Mouse (Mus musculus) kidney, adult 2 months (tissue): Measurements from ENCODE around the gene Spsb4.

Source experiments
- CTCF ChIP-seq: fragments of 200-500 bp; conservative IDR thresholded peaks from 2 replicates; pipeline ENCODE4 v1.5.1; 2011; ENCODE audit warnings: low read depth, mild to moderate bottlenecking, control low read depth, low read length, moderate library complexity, mixed read lengths; ENCODE audit not compliant: insufficient read depth, insufficient read length
- POLR2A ChIP-seq: fragments of 200-500 bp; IDR thresholded peaks from one replicate; pipeline ENCODE4 v1.6.1; 2011; ENCODE audit warnings: low read depth, low read length, control low read depth

- TF ChIP-seq CTCF (no peak), POLR2A (no peak)
Measured at GRCm38 (mm10) chr9:97026006-97026405, 7.4 kb upstream of the Spsb4 start.
